Mouse (Mus musculus) lung, embryonic 14.5 days (tissue): ENCODE results near the gene Slc31a2. TPM values are rescaled to one million over a fixed set of nuclear protein-coding genes. Genes with fewer than 3 reads are reported as not detected.

Experiments
- ATAC-seq: fragments of 200-750 bp; cut with Nextera tagmentation; 2 replicates; pipeline ENCODE4 v1.8.0; 2017; ENCODE audit warnings: mild to moderate bottlenecking, moderate TSS enrichment, moderate library complexity; ENCODE audit not compliant: insufficient read depth
- DNase-seq: peaks from one replicate; pipeline ENCODE4 v3.0.0-alpha.2; 2015
- H3K27ac ChIP-seq: fragments of 300-500 bp; sonication (generic); 2 replicates; pipeline ENCODE4 v1.5.1; 2014; ENCODE audit warnings: low read depth, mild to moderate bottlenecking, moderate library complexity
- H3K27me3 ChIP-seq: fragments of 300-500 bp; sonication (generic); 2 replicates; pipeline ENCODE4 v1.6.1; 2014; ENCODE audit warnings: low read length, control low read depth; ENCODE audit not compliant: insufficient read depth
- H3K36me3 ChIP-seq: fragments of 300-500 bp; sonication (generic); 2 replicates; pipeline ENCODE4 v1.6.1; 2014; ENCODE audit warnings: control low read depth; ENCODE audit not compliant: insufficient read depth
- H3K4me1 ChIP-seq: fragments of 300-500 bp; sonication (generic); 2 replicates; pipeline ENCODE4 v1.6.1; 2014; ENCODE audit warnings: antibody characterized with exemption, control low read depth; ENCODE audit not compliant: insufficient read depth
- H3K4me2 ChIP-seq: fragments of 300-500 bp; sonication (generic); 2 replicates; pipeline ENCODE4 v1.6.1; 2014; ENCODE audit warnings: mild to moderate bottlenecking
- H3K4me3 ChIP-seq: fragments of 300-500 bp; sonication (generic); 2 replicates; pipeline ENCODE4 v1.5.1; 2014; ENCODE audit warnings: low read depth, low read length
- H3K9ac ChIP-seq: fragments of 300-500 bp; sonication (generic); 2 replicates; pipeline ENCODE4 v1.6.1; 2014
- H3K9me3 ChIP-seq: fragments of 300-500 bp; sonication (generic); 2 replicates; pipeline ENCODE4 v1.6.1; 2016; ENCODE audit warnings: low read depth, low read length, control low read depth
- CTCF ChIP-seq: IDR thresholded peaks from 2 replicates; pipeline ENCODE4 v1.5.1; 2016; ENCODE audit warnings: antibody characterized with exemption, low read depth
- WGBS: fragments of 180-500 bp; shearing (Covaris S2); extraction: QIAGEN DNeasy Blood & Tissue Kit; methylation state at CpG from one replicate; pipeline ENCODE4 v1.1.7; 2014; 5-methylcytosine and 5-hydroxymethylcytosine counted together
- polyA plus RNA-seq: library from polyadenylated mRNA; unstranded; fragments of >200 nt; fragmentation: Nextera tagmentation; extraction: Ambion mirVana; gene quantifications from 2 replicates; pipeline ENCODE4 v1.2.1, GENCODE M21; 2014

Gene Slc31a2
- polyA plus RNA-seq, 1 experiment from 2014 or later, result 14.7 TPM

DNA sequence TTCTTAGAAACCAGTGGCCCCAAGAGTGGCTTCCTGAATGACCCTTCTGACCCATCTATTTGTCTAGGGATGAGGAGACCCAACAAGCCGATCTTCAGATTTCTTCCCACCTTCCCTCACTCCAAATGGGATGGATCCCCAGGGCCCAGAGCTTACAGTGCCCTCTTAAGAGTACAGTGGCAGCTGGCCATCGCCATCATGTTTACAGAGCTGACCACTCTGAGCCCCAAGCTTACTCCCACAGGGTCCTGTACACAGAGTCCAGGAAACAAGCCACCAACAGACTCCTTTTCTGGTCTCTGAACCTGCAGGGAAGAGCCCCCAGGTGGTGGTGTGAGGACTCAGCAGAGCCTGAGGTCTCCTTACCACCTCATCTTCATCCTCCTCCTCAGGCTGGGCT is 40.4 kb downstream of the Slc31a2 start:
- ATAC-seq (no peak), DNase-seq (no peak)
- H3K27me3 ChIP-seq, result no peaks in the 10 kb centered on the region
- no peaks in the 10 kb centered on the region for H3K9me3 ChIP-seq
- H3K36me3 ChIP-seq, result peaks cover 84% of the 10 kb centered on the region
- H3K9ac ChIP-seq, result no peak overlapping the region
- H3K4me1 ChIP-seq, result no peaks in the 10 kb centered on the region
- WGBS, result 21% methylated on average over 2 of the region's 2 CpGs
- no peak overlapping the region for H3K27ac ChIP-seq
- TF ChIP-seq CTCF, result no peak
- no peak overlapping the region for H3K4me2 ChIP-seq
- no peak overlapping the region for H3K4me3 ChIP-seq

DNA sequence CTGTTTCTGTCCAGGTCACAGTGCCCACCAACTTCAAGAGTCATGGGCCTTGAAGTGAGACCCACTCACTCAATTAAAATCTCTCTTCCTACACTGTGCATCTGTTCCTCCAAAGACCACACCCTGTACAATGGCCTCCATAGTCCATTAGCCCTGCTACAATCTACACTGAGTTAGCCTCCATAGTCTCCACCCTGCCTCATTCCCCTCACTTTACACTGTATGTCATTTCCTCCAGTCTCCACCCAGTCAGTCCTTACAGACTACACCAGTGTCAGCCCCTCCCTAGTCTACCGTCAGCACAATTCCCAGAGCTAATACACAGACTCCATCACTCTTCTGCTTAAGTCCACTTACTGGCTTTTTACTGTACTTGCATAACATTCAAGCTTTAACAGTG is 40.9 kb downstream of the Slc31a2 start:
- ATAC-seq (no peak), DNase-seq (no peak)
- H3K9ac ChIP-seq, result no peak overlapping the region
- no peak overlapping the region for H3K27ac ChIP-seq
- WGBS, result 76% methylated on average over 1 of the region's 1 CpGs
- H3K4me3 ChIP-seq, result no peak overlapping the region
- no peak for TF ChIP-seq CTCF
- H3K4me2 ChIP-seq, result no peak overlapping the region
- H3K27me3 ChIP-seq, result no peaks in the 10 kb centered on the region
- no peaks in the 10 kb centered on the region for H3K9me3 ChIP-seq
- H3K4me1 ChIP-seq, result no peaks in the 10 kb centered on the region
- H3K36me3 ChIP-seq, result peaks cover 83% of the 10 kb centered on the region

DNA sequence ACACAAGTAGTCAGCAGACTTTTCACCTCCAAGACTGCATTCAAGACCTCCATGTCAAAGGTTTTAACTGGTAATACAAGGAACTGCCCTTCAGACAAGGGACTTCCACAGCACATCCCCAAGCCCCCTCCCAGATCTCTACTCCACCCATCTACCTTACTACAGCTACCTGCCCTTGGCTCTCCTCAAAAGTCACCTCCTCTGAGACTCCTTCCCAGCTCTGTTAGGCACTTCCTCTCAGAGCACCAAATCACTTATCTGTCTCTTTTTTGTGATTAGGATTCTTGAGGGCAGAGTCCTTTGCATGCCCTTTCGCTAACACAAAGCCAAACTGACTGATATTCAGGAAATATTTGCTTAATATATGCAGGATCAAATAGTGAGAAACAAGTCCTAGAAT is 43.9 kb downstream of the Slc31a2 start:
- Histone ChIP-seq H3K9me3 (no peaks in the 10 kb centered on the region), H3K36me3 (peaks cover 56% of the 10 kb centered on the region), H3K27ac (no peak overlapping the region), H3K4me3 (no peak overlapping the region), H3K4me1 (no peaks in the 10 kb centered on the region), H3K9ac (no peak overlapping the region), H3K4me2 (no peak overlapping the region), H3K27me3 (no peaks in the 10 kb centered on the region)
- TF ChIP-seq CTCF, result no peak
- WGBS, result 88% methylated on average over 1 of the region's 1 CpGs
- DNase-seq, result no peak
- no peak for ATAC-seq

DNA sequence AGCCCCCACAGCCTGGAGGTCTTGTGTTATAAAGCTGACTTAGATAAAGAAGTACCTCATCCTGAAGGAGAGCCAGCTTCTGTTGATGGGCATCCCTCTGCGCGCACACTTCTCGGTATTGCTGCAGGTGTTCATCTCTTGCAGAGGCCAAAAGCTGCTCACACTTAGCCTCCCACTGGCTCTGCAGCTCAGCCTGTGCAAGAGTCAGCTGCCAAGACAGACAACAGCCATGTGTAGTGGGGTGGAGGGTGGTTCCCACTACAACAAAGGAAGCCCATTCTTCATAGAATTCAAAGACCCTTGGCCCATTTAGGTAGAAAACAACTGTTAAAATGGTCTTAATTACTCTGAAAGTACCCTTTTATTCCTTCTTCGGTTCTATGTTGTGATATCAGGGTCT is 44.5 kb downstream of the Slc31a2 start:
- Histone ChIP-seq H3K9me3 (no peaks in the 10 kb centered on the region), H3K4me3 (no peak overlapping the region), H3K4me1 (no peaks in the 10 kb centered on the region), H3K9ac (no peak overlapping the region), H3K36me3 (peaks cover 56% of the 10 kb centered on the region), H3K27ac (no peak overlapping the region), H3K27me3 (no peaks in the 10 kb centered on the region), H3K4me2 (no peak overlapping the region)
- DNase-seq, result no peak
- WGBS, result 91% methylated on average over 4 of the region's 4 CpGs
- no peak for ATAC-seq
- TF ChIP-seq CTCF, result no peak

DNA sequence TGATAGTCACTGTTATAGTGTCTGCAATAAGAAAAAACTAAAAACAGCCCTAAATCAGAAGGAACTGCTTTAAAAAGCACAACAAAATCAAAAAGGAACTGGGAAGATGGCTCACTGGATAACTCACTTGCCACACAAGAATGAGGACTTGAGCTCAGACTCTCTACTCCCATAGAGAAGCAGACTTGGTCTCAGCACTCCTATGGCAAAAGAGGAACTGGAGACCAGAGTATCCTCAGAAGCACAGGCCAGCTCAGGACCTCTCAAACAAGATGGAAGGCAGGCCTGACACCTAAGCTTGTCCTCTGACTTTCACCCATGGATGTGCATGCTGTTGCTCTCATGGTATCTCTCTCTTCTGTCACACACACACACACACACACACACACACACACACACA is 46.0 kb downstream of the Slc31a2 start:
- Histone ChIP-seq H3K4me3 (no peak overlapping the region), H3K9ac (no peak overlapping the region), H3K4me2 (no peak overlapping the region), H3K27me3 (no peaks in the 10 kb centered on the region), H3K4me1 (no peaks in the 10 kb centered on the region), H3K27ac (no peak overlapping the region), H3K36me3 (peaks cover 45% of the 10 kb centered on the region), H3K9me3 (no peaks in the 10 kb centered on the region)
- no peak for DNase-seq
- ATAC-seq, result no peak
- TF ChIP-seq CTCF, result no peak

DNA sequence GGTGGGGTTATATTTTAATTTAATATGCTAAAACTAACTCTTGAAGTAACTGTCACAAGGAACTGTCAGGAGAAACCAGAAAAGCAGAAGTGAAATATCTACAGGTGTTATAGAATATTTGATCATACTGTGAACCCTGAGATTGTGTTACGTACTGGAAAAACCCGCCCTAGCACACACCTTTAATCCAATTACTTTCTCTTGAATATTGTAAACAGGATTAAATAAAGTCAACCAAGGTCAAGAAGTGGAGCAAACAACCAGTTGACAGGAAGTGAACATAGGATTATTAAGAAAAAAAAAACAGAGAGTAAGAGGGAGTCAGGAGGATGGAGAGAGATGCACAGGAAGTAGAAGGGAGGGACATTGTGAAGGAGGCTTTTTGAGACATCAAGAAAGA is 50.5 kb downstream of the Slc31a2 start:
- 93% methylated on average over 2 of the region's 2 CpGs for WGBS
- H3K9me3 ChIP-seq, result no peaks in the 10 kb centered on the region
- no peaks in the 10 kb centered on the region for H3K27me3 ChIP-seq
- ATAC-seq (no peak), DNase-seq (no peak)
- H3K4me1 ChIP-seq, result no peaks in the 10 kb centered on the region
- H3K4me2 ChIP-seq, result no peak overlapping the region
- no peak overlapping the region for H3K4me3 ChIP-seq
- peaks cover 25% of the 10 kb centered on the region for H3K36me3 ChIP-seq
- no peak for TF ChIP-seq CTCF
- no peak overlapping the region for H3K27ac ChIP-seq
- H3K9ac ChIP-seq, result no peak overlapping the region

DNA sequence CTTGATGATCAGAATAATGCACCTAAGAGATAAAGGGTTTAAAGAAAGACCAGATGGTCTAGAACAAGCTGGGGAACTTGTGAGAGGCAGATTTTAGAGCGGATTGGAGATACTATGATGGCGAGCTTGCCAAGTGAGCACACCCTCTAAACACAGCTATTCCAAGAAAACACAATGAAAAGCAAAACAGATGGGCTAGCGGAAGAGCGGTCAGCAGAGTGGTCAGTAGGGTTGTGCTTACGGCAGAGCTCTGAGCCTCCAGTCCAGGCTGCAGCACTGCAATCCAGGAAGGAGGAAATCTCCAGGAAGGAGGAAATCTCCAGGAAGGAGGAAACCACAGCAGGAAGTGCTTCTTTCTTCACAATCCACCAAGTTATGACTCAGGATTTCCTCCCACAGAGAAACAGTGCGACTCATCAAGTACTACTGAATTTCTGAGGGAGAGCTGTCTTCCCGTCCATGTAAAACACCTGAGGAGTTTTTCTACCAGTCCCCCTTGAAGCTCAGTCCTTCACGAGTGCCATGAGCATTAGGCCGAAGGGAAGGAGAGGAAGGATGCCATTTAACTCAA is 51.4 kb downstream of the Slc31a2 start:
- TF ChIP-seq CTCF, result no peak
- Histone ChIP-seq H3K4me1 (no peaks in the 10 kb centered on the region), H3K27ac (no peak overlapping the region), H3K27me3 (no peaks in the 10 kb centered on the region), H3K4me3 (no peak overlapping the region), H3K9me3 (no peaks in the 10 kb centered on the region), H3K36me3 (peaks cover 26% of the 10 kb centered on the region), H3K4me2 (no peak overlapping the region), H3K9ac (no peak overlapping the region)
- ATAC-seq (no peak), DNase-seq (no peak)
- 77% methylated on average over 9 of the region's 9 CpGs for WGBS

DNA sequence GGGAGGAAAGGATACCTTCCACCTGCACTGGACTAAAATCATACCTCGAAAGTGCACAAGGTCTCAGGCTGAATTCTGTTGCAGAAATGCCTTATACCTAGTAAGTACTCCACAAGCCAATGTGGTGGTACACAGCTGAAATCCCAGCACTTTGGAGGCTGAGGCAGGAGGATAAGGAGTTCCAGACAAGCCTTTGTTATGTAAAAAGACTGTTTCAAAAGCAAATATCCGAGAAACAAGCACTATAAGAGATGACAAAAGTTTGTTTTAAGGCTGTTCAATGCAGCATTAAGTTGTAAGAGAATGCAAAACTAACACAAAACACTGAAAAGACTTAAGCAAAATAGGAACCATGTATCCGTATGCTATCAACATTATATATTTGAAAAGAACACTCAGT is 52.2 kb downstream of the Slc31a2 start:
- no peaks in the 10 kb centered on the region for H3K27me3 ChIP-seq
- ATAC-seq (no peak), DNase-seq (no peak)
- H3K27ac ChIP-seq, result no peak overlapping the region
- no peak for TF ChIP-seq CTCF
- H3K4me2 ChIP-seq, result no peak overlapping the region
- no peak overlapping the region for H3K9ac ChIP-seq
- H3K4me3 ChIP-seq, result no peak overlapping the region
- 89% methylated on average over 3 of the region's 3 CpGs for WGBS
- H3K9me3 ChIP-seq, result no peaks in the 10 kb centered on the region
- H3K36me3 ChIP-seq, result peaks cover 31% of the 10 kb centered on the region
- H3K4me1 ChIP-seq, result no peaks in the 10 kb centered on the region
